Mouse (Mus musculus) E14TG2a.4 (cell line): ENCODE measurements around the gene Etl4.

Experiments used
- CTCF ChIP-seq: conservative IDR thresholded peaks from 2 replicates; pipeline ENCODE4 v1.5.1; 2014; ENCODE audit warnings: low read length
- NANOG ChIP-seq: IDR thresholded peaks from 2 replicates; pipeline ENCODE4 v1.6.1; 2014; ENCODE audit warnings: borderline replicate concordance, low read length, mixed read lengths

- TF ChIP-seq CTCF, result no peak
- TF ChIP-seq NANOG, result no peak
Measured at GRCm38 (mm10) chr2:20404395-20404794, 494.8 kb downstream of the Etl4 start.
